Mouse (Mus musculus): ENCODE results near the gene Zfp444. TPM values are rescaled to one million over a fixed set of nuclear protein-coding genes. Genes with fewer than 3 reads are reported as not detected.
"Not testable (repeated sequence)": the region's sequence is repeated elsewhere in the genome, so short reads cannot be mapped to it uniquely, and the experiment has no call there.

The Zfp444 gene
- total RNA-seq, 2 experiments from 2014 or later = 14.7 to 23.3 TPM

- ATAC-seq (replicated peaks; ENCODE audit: poor library complexity, severe bottlenecking) = no peak
Observed at GRCm38 (mm10) chr7:6196790-6197189, 24.8 kb downstream of the Zfp444 start, which contains the start of gene Galp. Gene Galp, plus strand, starts transcription at chr7:6197090.

- no peak for ATAC-seq (replicated peaks; ENCODE audit: poor library complexity, severe bottlenecking)
Observed at GRCm38 (mm10) chr7:6204200-6204599, 32.2 kb downstream of the Zfp444 start.

GRCm38 (mm10) chr7:6213144-6213543 lies 41.1 kb downstream of the Zfp444 start:
- 0 out of 2 replicates have a peak, but pooled peaks have one; percentile 33 for ATAC-seq (replicated peaks; ENCODE audit: poor library complexity, severe bottlenecking)

GRCm38 (mm10) chr7:6214691-6215090 lies 42.7 kb downstream of the Zfp444 start:
- ATAC-seq (replicated peaks; ENCODE audit: poor library complexity, severe bottlenecking) = not testable (repeated sequence)

GRCm38 (mm10) chr7:6220147-6220546 lies 48.1 kb downstream of the Zfp444 start:
- no peak for ATAC-seq (replicated peaks; ENCODE audit: poor library complexity, severe bottlenecking)

- no peak for ATAC-seq (replicated peaks; ENCODE audit: poor library complexity, severe bottlenecking)
Observed at GRCm38 (mm10) chr7:6221978-6222377, 50.0 kb downstream of the Zfp444 start, which contains the start of gene Zscan5b. Gene Zscan5b, plus strand, starts transcription at chr7:6222278.

- not testable (repeated sequence) for ATAC-seq (replicated peaks; ENCODE audit: poor library complexity, severe bottlenecking)
Observed at GRCm38 (mm10) chr7:6228491-6228890, 56.5 kb downstream of the Zfp444 start.

- no peak for ATAC-seq (replicated peaks; ENCODE audit: poor library complexity, severe bottlenecking)
Observed at GRCm38 (mm10) chr7:6239787-6240186, 67.8 kb downstream of the Zfp444 start.

- peak; percentile 67 for ATAC-seq (replicated peaks; ENCODE audit: poor library complexity, severe bottlenecking)
Observed at GRCm38 (mm10) chr7:6240841-6241425, 68.9 kb downstream of the Zfp444 start.

Other genes with a start within 250 kb of the Zfp444 start
- gene Vmn1r65, start 161.2 kb upstream of the Zfp444 start, total RNA-seq (2014; fragmentation: Nextera tagmentation) = not detected in 2 replicates
- not detected in 2 replicates for gene Vmn1r65, start 161.2 kb upstream of the Zfp444 start, total RNA-seq (2017)
- not detected in 2 replicates for gene Nlrp4c, start 127.1 kb upstream of the Zfp444 start, total RNA-seq (2014; fragmentation: Nextera tagmentation)
- not detected in 2 replicates for gene Nlrp4c, start 127.1 kb upstream of the Zfp444 start, total RNA-seq (2017)
- gene Zfp787, start 16.2 kb upstream of the Zfp444 start, total RNA-seq (2014; fragmentation: Nextera tagmentation) = 22.6 and 23.7 TPM in 2 replicates
- 20.2 and 32.4 TPM in 2 replicates for gene Zfp787, start 16.2 kb upstream of the Zfp444 start, total RNA-seq (2017)
- gene Galp, start 24.9 kb downstream of the Zfp444 start, total RNA-seq (2014; fragmentation: Nextera tagmentation) = not detected in 2 replicates
- not detected in 2 replicates for gene Galp, start 24.9 kb downstream of the Zfp444 start, total RNA-seq (2017)
- not detected in 2 replicates for gene Zscan5b, start 50.1 kb downstream of the Zfp444 start, total RNA-seq (2014; fragmentation: Nextera tagmentation)
- gene Zscan5b, start 50.1 kb downstream of the Zfp444 start, total RNA-seq (2017) = not detected in 2 replicates
- gene Epp13, start 80.5 kb downstream of the Zfp444 start, total RNA-seq (2014; fragmentation: Nextera tagmentation) = not detected in 2 replicates
- not detected in 2 replicates for gene Epp13, start 80.5 kb downstream of the Zfp444 start, total RNA-seq (2017)
- gene Zfp667, start 114.4 kb downstream of the Zfp444 start, total RNA-seq (2014; fragmentation: Nextera tagmentation) = 3.7 and 3.8 TPM in 2 replicates
- 1.4 and 2.8 TPM in 2 replicates for gene Zfp667, start 114.4 kb downstream of the Zfp444 start, total RNA-seq (2017)
- gene Zfp583, start 159.1 kb downstream of the Zfp444 start, total RNA-seq (2014; fragmentation: Nextera tagmentation) = 2.5 and 8.0 TPM in 2 replicates
- gene Zfp583, start 159.1 kb downstream of the Zfp444 start, total RNA-seq (2017) = 1.3 and 2.1 TPM in 2 replicates
- gene Gm3854, start 171.5 kb downstream of the Zfp444 start, total RNA-seq (2014; fragmentation: Nextera tagmentation) = 0.96 and 1.8 TPM in 2 replicates
- gene Gm3854, start 171.5 kb downstream of the Zfp444 start, total RNA-seq (2017) = 0.31 TPM in 1 of 2 replicates, not detected in the other
- 1.8 and 2.9 TPM in 2 replicates for gene Zfp78, start 191.1 kb downstream of the Zfp444 start, total RNA-seq (2014; fragmentation: Nextera tagmentation)
- 0.88 and 2.6 TPM in 2 replicates for gene Zfp78, start 191.1 kb downstream of the Zfp444 start, total RNA-seq (2017)
- gene Zfp28, start 211.1 kb downstream of the Zfp444 start, total RNA-seq (2014; fragmentation: Nextera tagmentation) = 1.9 and 2.0 TPM in 2 replicates
- 1.0 and 2.0 TPM in 2 replicates for gene Zfp28, start 211.1 kb downstream of the Zfp444 start, total RNA-seq (2017)
- gene Smim17, start 226.5 kb downstream of the Zfp444 start, total RNA-seq (2014; fragmentation: Nextera tagmentation) = not detected in 2 replicates
- gene Smim17, start 226.5 kb downstream of the Zfp444 start, total RNA-seq (2017) = not detected in 2 replicates
- gene Gm20715, start 238.1 kb downstream of the Zfp444 start, total RNA-seq (2014; fragmentation: Nextera tagmentation) = not detected in 2 replicates
- 0.15 TPM in 1 of 2 replicates, not detected in the other for gene Gm20715, start 238.1 kb downstream of the Zfp444 start, total RNA-seq (2017)

All from granulocyte monocyte progenitor cell, adult 5-6 weeks (primary cell).